Mouse (Mus musculus): ENCODE results near the gene H2al1m. TPM values are rescaled to one million over a fixed set of nuclear protein-coding genes. Genes with fewer than 3 reads are reported as not detected.

The H2al1m gene
- polyA plus RNA-seq, 1 experiment, result not detected

Other genes starting within 250 kb of the H2al1m start
- gene Fthl17f, start 220.7 kb upstream of the H2al1m start, polyA plus RNA-seq (2012; ENCODE audit: insufficient read depth, insufficient read length, missing spikeins), result not detected in 2 replicates
- gene 4930402K13Rik, start 179.2 kb upstream of the H2al1m start, polyA plus RNA-seq (2012; ENCODE audit: insufficient read depth, insufficient read length, missing spikeins), result not detected in 2 replicates
- gene Lancl3, start 83.9 kb upstream of the H2al1m start, polyA plus RNA-seq (2012; ENCODE audit: insufficient read depth, insufficient read length, missing spikeins), result not detected in 2 replicates
- not detected in 2 replicates for gene Gm14862, start 26.9 kb upstream of the H2al1m start, polyA plus RNA-seq (2012; ENCODE audit: insufficient read depth, insufficient read length, missing spikeins)
- gene Xk, start 11.0 kb upstream of the H2al1m start, polyA plus RNA-seq (2012; ENCODE audit: insufficient read depth, insufficient read length, missing spikeins), result 0.84 and 0.92 TPM in 2 replicates
- gene H2al1k, start 66.9 kb downstream of the H2al1m start, polyA plus RNA-seq (2012; ENCODE audit: insufficient read depth, insufficient read length, missing spikeins), result not detected in 2 replicates
- gene Cybb, start 204.0 kb downstream of the H2al1m start, polyA plus RNA-seq (2012; ENCODE audit: insufficient read depth, insufficient read length, missing spikeins), result 784 and 847 TPM in 2 replicates

Data from bone marrow macrophage, adult 2 months (primary cell).